Mouse (Mus musculus) liver, embryonic 14.5 days (tissue): ENCODE data around the gene Tcp11x2.

ENCODE experiments used
- CTCF ChIP-seq: IDR thresholded peaks from 2 replicates; pipeline ENCODE4 v1.5.1; 2016; ENCODE audit warnings: antibody characterized with exemption, low read depth, control low read depth
- EP300 ChIP-seq: IDR thresholded peaks from 2 replicates; pipeline ENCODE4 v1.6.1; 2016; ENCODE audit warnings: antibody characterized with exemption, low read depth

GRCm38 (mm10) chrX:135652173-135652772, 41.3 kb downstream of the Tcp11x2 start:
- TF ChIP-seq CTCF = peak; percentile 28; the same call in 1 of the 2 replicates
- no peak for TF ChIP-seq EP300
